Mouse (Mus musculus) layer of hippocampus, adult 9-11 months (tissue): ENCODE results near the gene Cpt2.

Source experiments
- DNase-seq: peaks from one replicate; pipeline ENCODE4 v3.0.0; 2022

Gene Cpt2

DNA sequence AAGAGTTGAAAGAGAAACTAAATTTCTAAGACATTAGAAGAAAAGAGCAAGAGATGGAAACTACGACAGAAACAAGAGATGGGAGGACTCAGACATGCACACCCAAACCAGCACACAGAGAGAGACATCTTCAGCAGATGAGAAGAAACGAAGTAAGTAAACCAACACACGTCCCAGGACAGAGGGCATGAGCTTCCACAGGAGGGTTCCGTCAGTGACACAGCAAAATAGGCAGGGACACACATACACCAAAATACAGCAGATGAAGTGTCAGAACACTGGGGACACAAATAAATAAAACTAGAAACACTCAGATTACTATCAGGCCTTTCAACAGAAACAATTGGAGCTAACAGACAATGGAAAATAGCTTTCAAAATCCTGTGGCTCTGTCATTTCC, 13.4 kb downstream of the Cpt2 start:
- DNase-seq: no peak

DNA sequence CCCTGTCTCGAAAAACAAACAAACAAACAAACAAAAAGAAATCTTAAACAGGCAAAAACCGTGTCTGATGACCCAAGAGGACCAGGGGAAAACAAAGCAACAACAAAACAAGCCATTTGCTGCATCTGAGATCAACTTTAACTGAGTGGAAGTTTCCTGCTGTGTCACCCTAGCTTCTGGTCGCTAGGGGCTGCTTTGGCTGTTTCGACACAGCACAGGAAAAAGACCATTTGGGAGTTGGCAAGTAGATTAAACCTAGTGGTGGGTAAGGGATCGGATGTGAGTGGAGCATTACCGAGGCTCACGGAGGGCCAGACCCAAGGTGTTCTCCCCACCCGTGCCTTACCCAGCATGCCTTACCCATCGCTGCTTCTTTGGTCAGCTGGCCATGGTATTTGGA, 16.8 kb downstream of the Cpt2 start:
- no peak for DNase-seq

DNA sequence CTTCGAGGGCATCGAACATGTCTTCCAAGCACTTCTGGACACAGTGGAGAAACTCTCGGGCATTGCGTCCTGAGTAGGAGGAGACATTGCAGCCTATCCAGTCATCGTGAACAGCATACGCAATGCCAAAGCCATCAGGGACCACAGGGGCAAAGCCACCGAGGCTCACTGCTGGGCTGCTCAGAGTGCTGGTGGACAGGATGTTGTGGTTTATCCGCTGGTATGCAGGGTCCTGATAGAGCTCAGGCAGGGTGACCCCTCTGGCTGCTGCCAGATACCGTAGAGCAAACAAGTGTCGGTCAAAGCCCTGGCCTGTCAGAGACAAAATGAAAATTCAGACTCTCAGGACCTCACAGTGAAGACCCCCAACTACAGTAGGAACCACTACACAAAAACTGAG, 19.2 kb downstream of the Cpt2 start:
- no peak for DNase-seq

DNA sequence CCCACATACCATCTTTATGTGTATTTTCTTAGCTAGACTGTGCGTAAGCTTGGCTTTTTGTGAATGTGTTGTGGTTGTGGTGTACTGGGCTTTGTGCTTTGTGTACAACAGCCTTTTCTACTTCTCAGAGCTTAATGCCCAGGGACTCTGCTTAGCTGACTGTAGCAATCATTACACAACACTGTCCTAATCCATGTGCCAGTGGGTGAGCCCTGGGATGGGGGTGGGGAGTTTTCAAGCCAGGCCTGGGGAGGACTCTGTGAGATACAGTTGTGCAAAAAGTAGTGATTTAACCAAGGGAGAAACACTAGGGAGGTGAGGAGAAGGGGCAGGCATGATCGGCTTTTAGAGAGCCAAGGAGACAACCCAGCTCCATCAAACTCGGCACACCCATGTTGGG, 23.2 kb downstream of the Cpt2 start:
- DNase-seq: no peak

DNA sequence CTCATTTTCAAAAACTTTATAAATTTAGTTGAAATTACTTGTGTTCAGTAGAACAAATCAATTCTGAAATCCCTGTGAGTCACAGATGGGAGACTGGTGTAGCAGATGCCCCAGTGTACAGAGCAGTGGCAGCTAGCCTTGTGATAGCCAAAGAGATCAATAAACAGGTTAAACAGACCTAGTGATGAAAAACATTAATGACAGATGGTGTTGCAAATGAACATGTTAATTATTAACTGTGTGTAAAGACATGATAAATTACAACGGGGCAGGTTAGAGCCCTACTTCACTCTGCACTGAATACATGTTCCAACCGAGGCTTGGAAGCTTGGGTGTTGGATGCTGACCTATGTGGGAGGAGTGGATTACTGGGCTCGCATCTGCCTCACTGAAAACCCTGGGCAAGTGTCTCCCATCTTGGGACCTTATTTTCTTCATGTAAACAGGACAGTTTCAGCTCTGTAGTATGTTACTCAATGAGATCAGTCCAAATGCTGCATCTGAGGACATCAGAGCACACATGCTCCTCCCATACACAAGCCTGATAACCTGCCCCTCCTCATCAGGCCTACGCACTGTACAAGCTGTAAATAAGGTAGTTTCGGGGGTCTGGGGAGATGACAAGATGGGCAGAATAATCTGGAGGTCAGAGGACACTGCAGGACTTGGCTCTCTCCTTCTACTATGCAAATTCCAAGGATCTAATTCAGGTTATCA, 24.0 kb downstream of the Cpt2 start:
- DNase-seq: peak; percentile 48

DNA sequence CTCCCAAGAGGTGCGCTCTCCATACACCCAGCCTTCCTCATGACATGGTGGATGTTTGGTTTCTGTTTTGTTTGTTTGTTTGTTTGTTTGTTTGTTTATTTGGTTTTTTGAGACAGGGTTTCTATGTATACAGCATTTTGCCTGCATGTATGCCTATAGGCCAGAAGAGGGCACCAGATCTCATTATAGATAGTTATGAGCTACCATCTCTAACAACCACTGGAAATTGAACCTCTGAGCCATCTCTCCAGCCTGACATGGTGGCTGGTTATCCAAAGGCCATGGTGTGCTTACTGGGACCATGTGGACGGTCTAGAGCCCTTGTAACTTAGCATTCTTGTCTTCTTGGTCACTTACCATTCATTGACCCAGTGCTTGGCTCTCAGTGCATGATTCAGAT, 30.7 kb downstream of the Cpt2 start:
- no peak for DNase-seq

DNA sequence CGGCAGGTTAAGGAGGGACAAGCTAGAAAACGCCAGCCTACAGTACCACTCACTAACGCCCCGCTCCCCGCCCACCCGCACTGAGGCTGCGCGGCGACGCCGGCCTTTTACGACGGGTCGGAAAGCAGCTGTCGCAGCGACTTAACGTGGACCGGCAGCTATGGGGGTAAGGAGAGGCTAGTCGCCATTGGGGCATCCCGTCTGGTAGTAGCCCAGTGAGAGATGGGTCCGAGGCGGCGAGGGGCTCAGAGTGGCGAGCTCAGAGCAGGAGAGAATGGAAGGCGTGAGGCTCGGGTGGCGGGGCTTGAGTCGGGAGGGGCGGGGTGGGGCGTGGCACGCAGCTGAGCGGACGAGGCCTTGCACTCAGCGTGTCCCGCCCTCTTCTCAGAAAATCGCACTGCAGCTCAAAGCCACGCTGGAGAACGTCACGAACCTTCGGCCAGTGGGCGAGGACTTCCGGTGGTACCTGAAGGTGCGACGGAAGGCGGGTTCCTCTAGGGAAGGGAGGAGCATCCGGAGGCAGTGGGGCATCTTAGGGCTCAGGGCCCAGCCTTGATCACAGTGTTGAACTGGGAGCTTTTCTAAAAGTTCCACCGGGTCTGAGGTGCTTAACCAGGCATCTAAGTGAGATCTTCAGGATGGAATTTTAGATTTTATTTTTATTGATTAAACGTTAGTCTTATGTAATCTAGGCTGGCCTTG, 33.5 kb downstream of the Cpt2 start, which contains the start of gene 0610037L13Rik:
Gene 0610037L13Rik, plus strand, starts transcription at position 83 of the 702 bp plus-strand sequence.
- peak; percentile 96 for DNase-seq

DNA sequence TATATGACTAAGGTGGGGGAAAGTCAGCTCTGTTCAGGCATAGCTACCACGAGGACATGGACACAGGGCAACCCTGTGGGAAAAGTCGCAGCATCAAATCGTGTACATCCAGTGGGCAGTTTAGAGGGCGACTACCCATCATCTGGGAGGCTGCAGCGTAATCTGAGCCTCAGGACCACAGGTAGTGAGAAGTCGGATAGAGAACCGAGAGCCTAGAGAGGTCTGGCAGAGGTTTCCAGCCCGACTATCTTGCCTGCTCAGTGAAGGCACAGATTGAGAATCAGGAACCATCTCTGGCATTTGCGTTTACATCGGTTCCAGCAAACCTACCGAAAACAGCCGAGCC, 34.1 kb downstream of the Cpt2 start:
- DNase-seq: no peak

DNA sequence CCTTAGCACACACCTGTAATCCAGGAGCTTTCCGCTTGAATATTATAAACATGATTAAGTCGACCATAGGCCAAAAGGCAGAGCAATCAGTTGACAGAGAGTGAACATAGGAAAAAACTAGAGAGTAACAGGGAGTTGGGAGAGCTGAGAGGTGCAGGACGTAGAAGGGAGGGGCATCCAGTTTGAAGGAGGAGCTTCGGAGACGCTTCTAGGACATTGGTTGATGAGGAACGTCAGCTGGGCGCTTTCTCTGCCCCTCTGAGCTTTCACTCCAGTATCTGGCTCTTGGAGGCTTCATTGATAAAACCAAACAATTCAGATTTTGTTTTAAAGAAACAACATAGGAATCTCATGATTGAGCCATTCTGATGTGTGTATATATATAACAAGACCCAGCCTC, 37.0 kb downstream of the Cpt2 start:
- DNase-seq: no peak

DNA sequence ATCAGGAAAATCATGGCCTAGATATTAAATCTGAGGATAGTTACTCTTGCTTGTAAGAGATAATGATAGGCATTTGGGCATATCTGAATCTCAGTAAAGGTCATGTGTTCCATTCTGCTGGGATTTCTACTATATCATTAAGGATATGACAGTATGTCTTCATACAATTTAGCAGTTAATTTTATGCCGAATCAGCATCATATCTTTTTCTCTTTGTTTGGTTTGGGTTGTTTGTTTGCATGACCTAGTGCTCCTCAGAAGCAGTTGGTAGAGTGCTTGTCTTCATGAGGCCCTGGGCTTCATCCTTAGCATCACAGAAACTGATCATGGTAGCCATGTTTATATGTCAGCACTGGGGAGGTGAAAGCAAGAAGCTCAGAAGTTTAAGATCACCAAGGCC, 41.8 kb downstream of the Cpt2 start:
- no peak for DNase-seq

DNA sequence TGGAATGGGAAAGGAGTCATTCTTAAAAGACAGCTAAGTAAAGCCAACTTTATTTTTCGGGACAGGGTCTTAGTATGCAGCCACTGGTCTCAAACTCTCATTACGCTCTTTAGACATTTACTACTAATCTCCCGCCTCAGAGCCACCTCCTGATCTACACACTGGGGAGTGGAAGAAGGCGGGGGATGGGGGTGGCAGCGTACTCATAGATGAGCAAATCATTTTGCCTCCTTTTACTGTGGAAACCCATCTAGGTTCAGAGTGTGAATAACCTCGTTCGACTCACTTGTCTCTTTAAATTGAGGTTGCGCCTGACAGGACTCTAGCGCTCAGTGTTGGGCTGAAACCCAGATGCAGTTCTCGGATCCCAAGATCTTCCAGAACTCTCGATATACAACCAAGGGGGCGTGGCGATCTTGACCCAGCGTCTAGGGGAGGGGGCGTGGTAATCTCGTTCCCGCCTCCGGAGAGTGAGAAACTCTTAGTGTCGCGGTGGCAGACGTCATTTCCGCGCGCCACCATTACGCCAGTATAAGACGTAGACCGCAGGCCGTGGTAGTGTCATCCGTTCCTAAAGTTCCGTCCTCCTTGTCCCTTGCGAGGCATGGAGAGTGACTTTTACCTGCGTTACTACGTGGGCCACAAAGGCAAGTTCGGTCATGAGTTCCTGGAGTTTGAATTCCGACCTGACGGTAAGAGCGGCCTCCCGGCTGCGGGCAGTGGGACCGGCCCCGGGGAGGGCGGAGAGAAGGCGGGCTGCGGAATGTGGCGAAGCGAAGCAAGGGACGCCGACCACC, 44.0 kb downstream of the Cpt2 start, which contains the start of gene Magoh:
Gene Magoh, plus strand, starts transcription at position 502 of the 797 bp plus-strand sequence.
- peak; percentile 95 for DNase-seq

DNA sequence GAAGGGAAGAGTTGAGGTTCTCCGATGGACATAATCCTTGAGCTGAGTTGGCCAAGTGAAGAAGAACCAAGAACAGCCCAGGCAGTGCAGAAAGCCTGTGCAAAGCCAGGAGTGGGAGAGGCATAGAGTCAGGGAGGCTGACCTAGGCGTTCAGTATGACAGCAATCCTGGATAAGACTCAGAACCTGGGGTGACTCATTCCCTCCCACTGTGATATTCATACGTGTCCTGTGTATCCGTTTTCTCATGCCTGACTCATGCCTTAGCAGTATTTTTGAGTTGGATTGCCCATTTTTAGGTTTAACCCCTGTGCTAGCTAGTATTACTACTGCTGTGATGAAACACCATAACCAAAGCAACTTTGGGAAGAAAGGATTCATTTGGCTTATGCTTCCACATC, 58.5 kb downstream of the Cpt2 start:
- DNase-seq: no peak

DNA sequence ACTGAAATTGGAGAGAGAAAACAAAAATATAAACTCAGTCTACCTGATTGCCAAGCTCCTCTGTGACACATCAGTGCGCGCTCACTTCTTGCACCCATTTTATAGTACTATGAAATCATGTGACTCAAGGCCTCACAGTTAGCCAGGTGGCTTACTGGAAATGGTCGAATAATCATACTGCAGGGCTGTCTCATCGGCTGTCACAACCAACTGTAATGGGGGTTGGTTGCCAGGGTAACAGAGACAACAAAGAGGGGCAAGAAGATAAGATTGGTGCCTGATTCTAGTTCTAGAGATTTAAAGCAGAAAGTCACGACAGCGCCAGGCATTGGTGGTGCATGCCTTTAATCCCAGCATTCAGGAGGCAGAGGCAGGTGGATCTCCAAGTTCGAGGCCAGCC, 64.4 kb downstream of the Cpt2 start:
- DNase-seq: peak; percentile 43

DNA sequence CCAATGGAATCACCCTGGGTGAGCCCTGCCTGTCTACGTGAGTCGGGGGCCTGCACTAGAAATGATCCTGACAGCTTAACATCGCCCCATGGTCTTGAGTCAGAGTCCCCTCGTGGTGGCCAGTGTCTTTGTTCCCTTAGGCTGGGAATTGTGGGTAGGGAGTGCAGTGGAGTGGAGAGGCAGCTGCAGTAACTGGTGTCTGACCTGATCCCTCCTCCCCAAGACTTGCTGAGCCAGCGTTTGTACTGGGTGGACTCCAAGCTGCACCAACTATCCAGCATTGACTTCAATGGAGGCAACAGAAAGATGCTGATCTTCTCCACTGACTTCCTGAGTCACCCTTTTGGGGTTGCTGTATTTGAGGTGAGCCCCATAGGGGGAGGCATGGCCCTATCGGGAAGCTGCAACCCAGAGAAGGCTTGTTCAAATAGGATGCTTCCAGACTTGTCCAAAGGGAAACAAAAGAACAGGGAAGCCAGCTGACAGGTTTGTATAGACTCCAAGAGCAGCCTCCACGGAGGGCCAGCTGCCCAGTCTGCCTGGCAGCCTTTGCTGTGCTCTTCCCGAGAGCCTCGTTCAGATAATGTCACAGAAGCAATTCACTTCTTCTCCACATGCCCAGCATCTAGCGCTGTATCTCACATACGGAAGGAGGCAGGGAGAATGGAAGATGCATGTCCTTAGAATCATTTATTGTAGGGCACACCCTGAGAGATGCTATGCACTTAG, 66.3 kb downstream of the Cpt2 start:
- no peak for DNase-seq
